18 mouse cellular contexts compared by ENCODE assay signal in the genomic region with DNA sequence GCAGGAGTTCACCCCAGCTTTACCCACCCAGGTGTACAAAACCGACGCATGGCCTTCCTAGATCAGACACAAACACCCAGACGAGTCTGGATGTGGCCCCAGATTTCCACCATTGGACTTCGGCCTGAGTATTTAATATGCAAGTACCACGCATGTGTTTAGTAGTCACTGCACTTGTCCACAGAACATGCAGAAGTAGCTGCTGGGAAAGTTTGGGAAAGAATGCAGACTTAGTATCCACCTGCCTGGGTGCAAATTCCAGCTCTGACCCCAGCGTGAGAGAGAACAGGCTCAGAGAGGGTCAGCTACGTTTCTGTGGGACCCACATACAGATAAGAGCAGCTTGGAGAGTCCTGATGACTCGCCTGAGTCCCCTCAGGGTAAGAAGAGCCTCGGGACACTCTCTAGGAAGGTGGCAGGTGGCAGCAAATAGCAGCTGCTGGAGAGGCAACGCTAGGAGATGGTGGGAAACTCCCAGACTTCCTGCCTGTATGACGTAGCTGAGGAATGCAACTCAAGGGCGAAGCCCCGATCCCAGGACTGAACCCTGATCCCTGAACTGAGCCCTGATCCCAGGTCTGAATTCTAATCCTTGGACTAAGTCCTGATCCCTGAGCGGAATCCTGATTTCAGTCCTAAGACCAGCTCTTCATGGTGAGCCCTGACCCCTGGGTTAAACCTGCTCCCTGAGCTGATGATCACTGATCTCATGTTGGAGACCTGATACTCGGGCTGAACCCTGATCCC. TPM values are rescaled to one million over a fixed set of nuclear protein-coding genes. Genes with fewer than 3 reads are reported as not detected.
A peak's percentile ranks its signal among the peaks of the same experiment; 100 is the strongest.
DNase-seq lines count a peak whose midpoint lies in the region; ATAC-seq and TF ChIP-seq lines count a peak whose summit lies in the region.
"Had no signal": no experiment of that assay in that cellular context is flagged by ENCODE, and none has a peak within 500 bp of the region (broad histone marks: within the 10 kb centered on the region; RNA-seq: fewer than 3 reads in every experiment).

No protein-coding gene starts in this region.

- H3K27ac ChIP-seq in heart, embryonic 10.5 days, result peak overlapping the region; percentile 47; the same call in 1 of the 2 replicates
- no peak overlapping the region for H3K27ac ChIP-seq in heart, embryonic 12.5 days (ENCODE audit: poor library complexity, severe bottlenecking)
- H3K27ac ChIP-seq in liver, adult 2 months (replicated peaks; ENCODE audit: insufficient read depth, low read depth, low read length), result peak overlapping the region; percentile 98
- H3K27ac ChIP-seq in liver, embryonic 11.5 days (ENCODE audit: low read depth, low read length), result no peak overlapping the region
- H3K27ac ChIP-seq in liver, embryonic 13.5 days, result peak overlapping the region; percentile 84
- H3K27ac ChIP-seq: neural tube, embryonic 15.5 days; stomach, embryonic 15.5 days had no signal

- H3K4me2 ChIP-seq in heart, embryonic 12.5 days, result no peak overlapping the region
- no peak overlapping the region for H3K4me2 ChIP-seq in liver, embryonic 11.5 days
- H3K4me2 ChIP-seq in liver, embryonic 13.5 days, result no peak overlapping the region
- H3K4me2 ChIP-seq: neural tube, embryonic 15.5 days; stomach, embryonic 15.5 days had no signal

- no peak overlapping the region for H3K9ac ChIP-seq in heart, embryonic 12.5 days
- peak overlapping the region; percentile 60 for H3K9ac ChIP-seq in liver, adult 2 months (ENCODE audit: low read depth, low read length)
- no peak overlapping the region for H3K9ac ChIP-seq in liver, embryonic 11.5 days (ENCODE audit: low read depth, low read length)
- H3K9ac ChIP-seq in liver, embryonic 13.5 days, result peak overlapping the region; percentile 30; the same call in 1 of the 2 replicates
- H3K9ac ChIP-seq: neural tube, embryonic 15.5 days; stomach, embryonic 15.5 days had no signal

- no peak for TF ChIP-seq POLR2A in liver, adult 2 months (IDR thresholded peaks at IDR 0.05; ENCODE audit: extremely low read depth, insufficient read depth, low read length)

- H3K4me3 ChIP-seq in heart, embryonic 10.5 days, result no peak overlapping the region
- no peak overlapping the region for H3K4me3 ChIP-seq in heart, embryonic 12.5 days
- H3K4me3 ChIP-seq in liver, adult 2 months (ENCODE audit: insufficient read depth, low read depth, low read length), result no peak overlapping the region
- H3K4me3 ChIP-seq in liver, embryonic 11.5 days (ENCODE audit: low read depth, low read length), result no peak overlapping the region
- no peak overlapping the region for H3K4me3 ChIP-seq in liver, embryonic 13.5 days (replicated peaks)
- H3K4me3 ChIP-seq: erythroblast, embryonic 14.5 days; neural tube, embryonic 15.5 days; stomach, embryonic 15.5 days had no signal

- H3K79me2 ChIP-seq in liver, adult 2 months (ENCODE audit: control insufficient read depth, insufficient read depth, low read length), result no peaks in the 10 kb centered on the region

- H3K9me3 ChIP-seq in heart, embryonic 10.5 days, result no peaks in the 10 kb centered on the region
- no peaks in the 10 kb centered on the region for H3K9me3 ChIP-seq in heart, embryonic 12.5 days (replicated peaks)
- peaks cover under 1% of the 10 kb centered on the region for H3K9me3 ChIP-seq in liver, embryonic 11.5 days (ENCODE audit: control insufficient read depth, low read length)
- no peaks in the 10 kb centered on the region for H3K9me3 ChIP-seq in liver, embryonic 13.5 days (replicated peaks)
- H3K9me3 ChIP-seq: neural tube, embryonic 15.5 days; stomach, embryonic 15.5 days had no signal

- no peaks in the 10 kb centered on the region for H3K36me3 ChIP-seq in heart, embryonic 10.5 days
- no peaks in the 10 kb centered on the region for H3K36me3 ChIP-seq in heart, embryonic 12.5 days
- no peaks in the 10 kb centered on the region for H3K36me3 ChIP-seq in liver, adult 2 months (ENCODE audit: control insufficient read depth, insufficient read depth, low read length)
- H3K36me3 ChIP-seq in liver, embryonic 11.5 days (ENCODE audit: control insufficient read depth, insufficient read depth, low read length), result no peaks in the 10 kb centered on the region
- no peaks in the 10 kb centered on the region for H3K36me3 ChIP-seq in liver, embryonic 13.5 days
- H3K36me3 ChIP-seq: neural tube, embryonic 15.5 days; stomach, embryonic 15.5 days had no signal

- peaks cover 30% of the 10 kb centered on the region for H3K4me1 ChIP-seq in heart, embryonic 10.5 days
- H3K4me1 ChIP-seq in heart, embryonic 12.5 days (replicated peaks), result peaks cover 15% of the 10 kb centered on the region
- peaks cover 28% of the 10 kb centered on the region for H3K4me1 ChIP-seq in liver, adult 2 months (ENCODE audit: control insufficient read depth, insufficient read depth, low read length)
- H3K4me1 ChIP-seq in liver, embryonic 11.5 days (replicated peaks; ENCODE audit: control insufficient read depth, insufficient read depth, low read length), result peaks cover 29% of the 10 kb centered on the region
- H3K4me1 ChIP-seq in liver, embryonic 13.5 days (replicated peaks), result peaks cover 68% of the 10 kb centered on the region
- H3K4me1 ChIP-seq: neural tube, embryonic 15.5 days; stomach, embryonic 15.5 days had no signal

- WGBS in heart, embryonic 10.5 days, result 49% methylated on average over 15 of the region's 15 CpGs
- WGBS in heart, embryonic 12.5 days, result 45% methylated on average over 15 of the region's 15 CpGs
- 17% methylated on average over 15 of the region's 15 CpGs for WGBS in liver, adult 2 months
- WGBS in liver, embryonic 11.5 days, result 50% methylated on average over 15 of the region's 15 CpGs
- WGBS in liver, embryonic 13.5 days (ENCODE audit: insufficient replicate concordance), result 53% methylated on average over 15 of the region's 15 CpGs

- no peak for TF ChIP-seq CTCF in liver, adult 2 months (IDR thresholded peaks at IDR 0.05; ENCODE audit: low read depth, low read length)

- H3K27me3 ChIP-seq in heart, embryonic 10.5 days (ENCODE audit: insufficient read depth, poor library complexity, severe bottlenecking), result 0 out of 2 replicates have a peak, but pooled peaks cover 5% of the 10 kb centered on the region
- no peaks in the 10 kb centered on the region for H3K27me3 ChIP-seq in heart, embryonic 12.5 days (replicated peaks)
- no peaks in the 10 kb centered on the region for H3K27me3 ChIP-seq in liver, adult 2 months (ENCODE audit: control insufficient read depth, insufficient read depth, low read length)
- no peaks in the 10 kb centered on the region for H3K27me3 ChIP-seq in liver, embryonic 11.5 days (replicated peaks; ENCODE audit: control insufficient read depth, insufficient read depth, low read length)
- no peaks in the 10 kb centered on the region for H3K27me3 ChIP-seq in liver, embryonic 13.5 days
- H3K27me3 ChIP-seq: neural tube, embryonic 15.5 days; stomach, embryonic 15.5 days had no signal

- no peak for ATAC-seq in heart, embryonic 12.5 days (ENCODE audit: insufficient number of reproducible peaks, low FRiP score)
- ATAC-seq in liver, embryonic 11.5 days (replicated peaks; ENCODE audit: low FRiP score), result no peak
- no peak for ATAC-seq in liver, embryonic 13.5 days (ENCODE audit: low read depth)

- no peak for DNase-seq in heart, embryonic 10.5 days (ENCODE audit: low spot score)
- DNase-seq in liver, adult 2 months (ENCODE audit: extremely low read depth, low read depth, low spot score), result peak; percentile 87
- DNase-seq in liver, embryonic 11.5 days (ENCODE audit: low spot score), result no peak
- DNase-seq in R1 (ENCODE audit: low read depth, low spot score), result peak; percentile 75
- no peak for DNase-seq in liver, embryonic 13.5 days
- DNase-seq in embryo, embryonic 11 days, result no peak
- no peak for DNase-seq in layer of hippocampus, postnatal 10 days (ENCODE audit: low spot score in 2 of 2)
- DNase-seq: adrenal gland, adult 2 months; heart, adult 18-20 months; lung, postnatal 36 days had no signal

RNA-seq across cellular contexts. Expression of a gene that starts 3.2 kb away (rescaled TPM):
- polyA plus RNA-seq in heart, embryonic 10.5 days (2016; fragmentation: Nextera tagmentation; extraction: Ambion mirVana), result 0.37 TPM in 1 of 2 replicates, not detected in the other
- 0.69 TPM in 1 of 2 replicates, not detected in the other for polyA plus RNA-seq in heart, embryonic 12.5 days (2016; fragmentation: Nextera tagmentation; extraction: Ambion mirVana)
- total RNA-seq in liver, adult 2 months (2014; rRNA removed), result 21.5 and 28.1 TPM in 2 replicates
- polyA plus RNA-seq in liver, adult 2 months (2012; rRNA removed), result 54.3 and 66.1 TPM in 2 replicates
- 14.6 and 16.7 TPM in 2 replicates for polyA plus RNA-seq in liver, embryonic 11.5 days (2014; fragmentation: Nextera tagmentation; extraction: Ambion mirVana)
- 28.0 and 28.3 TPM in 2 replicates for polyA plus RNA-seq in liver, embryonic 13.5 days (2015; fragmentation: Nextera tagmentation; extraction: Ambion mirVana)
- not detected for total RNA-seq in layer of hippocampus, postnatal 10 days (2021)
- total RNA-seq: heart, adult 18-20 months; midbrain, postnatal 0 days had no signal
- polyA plus RNA-seq: frontal cortex, adult 2 months; midbrain, postnatal 0 days; neural tube, embryonic 15.5 days had no signal

RNA-seq across cellular contexts. Expression of a gene that starts 10.3 kb away (rescaled TPM):
- 2.9 TPM in 2 replicates for polyA plus RNA-seq in heart, embryonic 10.5 days (2016; fragmentation: Nextera tagmentation; extraction: Ambion mirVana)
- polyA plus RNA-seq in heart, embryonic 12.5 days (2016; fragmentation: Nextera tagmentation; extraction: Ambion mirVana), result 3.6 and 7.1 TPM in 2 replicates
- 4.1 and 7.9 TPM in 2 replicates for total RNA-seq in liver, adult 2 months (2014; rRNA removed)
- 4.4 and 9.2 TPM in 2 replicates for polyA plus RNA-seq in liver, adult 2 months (2012; rRNA removed)
- 5.5 and 6.1 TPM in 2 replicates for polyA plus RNA-seq in liver, embryonic 11.5 days (2014; fragmentation: Nextera tagmentation; extraction: Ambion mirVana)
- 7.7 and 11.2 TPM in 2 replicates for polyA plus RNA-seq in liver, embryonic 13.5 days (2015; fragmentation: Nextera tagmentation; extraction: Ambion mirVana)
- 10 to 100 TPM; 18.5 to 23.6 TPM for total RNA-seq in layer of hippocampus, postnatal 10 days (2021)
- total RNA-seq: midbrain, postnatal 0 days had no signal
- polyA plus RNA-seq: erythroblast, embryonic 14.5 days had no signal

RNA-seq across cellular contexts. Expression of a gene that starts 18.3 kb away (rescaled TPM):
- polyA plus RNA-seq in heart, embryonic 10.5 days (2016; fragmentation: Nextera tagmentation; extraction: Ambion mirVana), result 402 and 470 TPM in 2 replicates
- polyA plus RNA-seq in heart, embryonic 12.5 days (2016; fragmentation: Nextera tagmentation; extraction: Ambion mirVana), result 346 and 369 TPM in 2 replicates
- total RNA-seq in liver, adult 2 months (2014; rRNA removed), result 456 and 810 TPM in 2 replicates
- polyA plus RNA-seq in liver, adult 2 months (2012; rRNA removed), result 965 and 1,374 TPM in 2 replicates
- 733 and 765 TPM in 2 replicates for polyA plus RNA-seq in liver, embryonic 11.5 days (2014; fragmentation: Nextera tagmentation; extraction: Ambion mirVana)
- 629 and 652 TPM in 2 replicates for polyA plus RNA-seq in liver, embryonic 13.5 days (2015; fragmentation: Nextera tagmentation; extraction: Ambion mirVana)
- 100 to 1,000 TPM; 263 to 285 TPM for total RNA-seq in layer of hippocampus, postnatal 10 days (2021)

RNA-seq across cellular contexts. Expression of a gene that starts 25.3 kb away (rescaled TPM):
- polyA plus RNA-seq in heart, embryonic 10.5 days (2016; fragmentation: Nextera tagmentation; extraction: Ambion mirVana), result not detected in 2 replicates
- polyA plus RNA-seq in heart, embryonic 12.5 days (2016; fragmentation: Nextera tagmentation; extraction: Ambion mirVana), result not detected in 2 replicates
- 0.13 and 0.37 TPM in 2 replicates for total RNA-seq in liver, adult 2 months (2014; rRNA removed)
- polyA plus RNA-seq in liver, adult 2 months (2012; rRNA removed), result 0.27 and 0.70 TPM in 2 replicates
- polyA plus RNA-seq in liver, embryonic 11.5 days (2014; fragmentation: Nextera tagmentation; extraction: Ambion mirVana), result 0.51 and 0.52 TPM in 2 replicates
- 0.43 and 0.67 TPM in 2 replicates for polyA plus RNA-seq in liver, embryonic 13.5 days (2015; fragmentation: Nextera tagmentation; extraction: Ambion mirVana)
- total RNA-seq in layer of hippocampus, postnatal 10 days (2021), result not detected
- total RNA-seq: adrenal gland, adult 2 months; common myeloid progenitor, adult 5-6 weeks; heart, adult 18-20 months; midbrain, postnatal 0 days had no signal
- polyA plus RNA-seq: adrenal gland, adult 2 months; C2C12; erythroblast, embryonic 14.5 days; frontal cortex, adult 2 months; midbrain, postnatal 0 days; neural tube, embryonic 15.5 days had no signal

RNA-seq across cellular contexts. Expression of a gene that starts 40.9 kb away (rescaled TPM):
- 67.9 and 86.0 TPM in 2 replicates for polyA plus RNA-seq in heart, embryonic 10.5 days (2016; fragmentation: Nextera tagmentation; extraction: Ambion mirVana)
- polyA plus RNA-seq in heart, embryonic 12.5 days (2016; fragmentation: Nextera tagmentation; extraction: Ambion mirVana), result 54.4 and 57.6 TPM in 2 replicates
- total RNA-seq in liver, adult 2 months (2014; rRNA removed), result 33.9 and 44.0 TPM in 2 replicates
- 185 and 198 TPM in 2 replicates for polyA plus RNA-seq in liver, adult 2 months (2012; rRNA removed)
- polyA plus RNA-seq in liver, embryonic 11.5 days (2014; fragmentation: Nextera tagmentation; extraction: Ambion mirVana), result 121 and 135 TPM in 2 replicates
- polyA plus RNA-seq in liver, embryonic 13.5 days (2015; fragmentation: Nextera tagmentation; extraction: Ambion mirVana), result 94.3 and 94.7 TPM in 2 replicates
- 10 to 100 TPM; 21.5 to 23.6 TPM for total RNA-seq in layer of hippocampus, postnatal 10 days (2021)

Comparison
In these comparisons a context has a peak if more than half of its experiments do, and no peak if none do; other contexts are left out.
1. DNase-seq: peak in liver, adult 2 months (single experiment) and R1 (single experiment); none in heart, embryonic 10.5 days (single experiment), liver, embryonic 11.5 days (single experiment), liver, embryonic 13.5 days (single experiment), embryo, embryonic 11 days (single experiment) and layer of hippocampus, postnatal 10 days (0 of 2).
2. H3K27ac ChIP-seq: peak in heart, embryonic 10.5 days (single experiment), liver, adult 2 months (single experiment) and liver, embryonic 13.5 days (single experiment); none in heart, embryonic 12.5 days (single experiment) and liver, embryonic 11.5 days (single experiment).
3. H3K9ac ChIP-seq: peak in liver, adult 2 months (single experiment) and liver, embryonic 13.5 days (single experiment); none in heart, embryonic 12.5 days (single experiment) and liver, embryonic 11.5 days (single experiment).